Mouse (Mus musculus) stomach, postnatal 0 days (tissue): ENCODE data around the gene Gpatch2l.

Source experiments
- CTCF ChIP-seq: IDR thresholded peaks from 2 replicates; pipeline ENCODE4 v1.5.1; 2016; ENCODE audit warnings: antibody characterized with exemption, low read depth, mild to moderate bottlenecking, moderate library complexity
- EP300 ChIP-seq: optimal IDR thresholded peaks from 2 replicates; pipeline ENCODE3; 2016; ENCODE audit warnings: antibody characterized with exemption

- TF ChIP-seq CTCF (no peak), EP300 (no peak)
These were observed 38.1 kb upstream of the Gpatch2l start for GRCm38 (mm10) chr12:86203443-86204057.
